Mouse (Mus musculus) forebrain, embryonic 13.5 days (tissue): ENCODE measurements around the gene H2-M3. TPM values are rescaled to one million over a fixed set of nuclear protein-coding genes. Genes with fewer than 3 reads are reported as not detected.

Source experiments
- ATAC-seq: fragments of 200-750 bp; cut with Nextera tagmentation; 2 replicates; pipeline ENCODE4 v1.8.0; 2017
- H3K27ac ChIP-seq: fragments of 300-500 bp; sonication (generic); 2 replicates; pipeline ENCODE4 v1.5.1; 2015; ENCODE audit warnings: inconsistent platforms, mild to moderate bottlenecking, moderate library complexity
- H3K27me3 ChIP-seq: fragments of 300-500 bp; sonication (generic); 2 replicates; pipeline ENCODE4 v1.6.1; 2015; ENCODE audit warnings: mild to moderate bottlenecking, inconsistent platforms
- H3K36me3 ChIP-seq: fragments of 300-500 bp; sonication (generic); 2 replicates; pipeline ENCODE4 v1.6.1; 2015; ENCODE audit warnings: mild to moderate bottlenecking, inconsistent platforms; ENCODE audit not compliant: poor library complexity, severe bottlenecking
- H3K4me1 ChIP-seq: fragments of 300-500 bp; sonication (generic); 2 replicates; pipeline ENCODE4 v1.6.1; 2015; ENCODE audit warnings: inconsistent platforms
- H3K4me2 ChIP-seq: fragments of 300-500 bp; sonication (generic); 2 replicates; pipeline ENCODE4 v1.6.1; 2015; ENCODE audit warnings: inconsistent platforms, mild to moderate bottlenecking, moderate library complexity
- H3K4me3 ChIP-seq: fragments of 300-500 bp; sonication (generic); 2 replicates; pipeline ENCODE4 v1.5.1; 2015; ENCODE audit warnings: mild to moderate bottlenecking, inconsistent platforms
- H3K9ac ChIP-seq: fragments of 300-500 bp; sonication (generic); 2 replicates; pipeline ENCODE4 v1.6.1; 2015; ENCODE audit warnings: mild to moderate bottlenecking, inconsistent platforms
- H3K9me3 ChIP-seq: fragments of 300-500 bp; sonication (generic); replicated peaks from 2 replicates; pipeline ENCODE4 v1.6.1; 2016; ENCODE audit warnings: inconsistent platforms
- WGBS: fragments of 180-500 bp; shearing (Covaris S2); methylation state at CpG from one replicate; pipeline ENCODE4 v1.1.7; 2015; 5-methylcytosine and 5-hydroxymethylcytosine counted together
- polyA plus RNA-seq: library from polyadenylated mRNA; unstranded; fragments of >200 nt; fragmentation: Nextera tagmentation; extraction: Ambion mirVana; gene quantifications from 2 replicates; pipeline ENCODE4 v1.2.1, GENCODE M21; 2015

The H2-M3 gene
- polyA plus RNA-seq, 1 experiment from 2014 or later, result 0.61 TPM

DNA sequence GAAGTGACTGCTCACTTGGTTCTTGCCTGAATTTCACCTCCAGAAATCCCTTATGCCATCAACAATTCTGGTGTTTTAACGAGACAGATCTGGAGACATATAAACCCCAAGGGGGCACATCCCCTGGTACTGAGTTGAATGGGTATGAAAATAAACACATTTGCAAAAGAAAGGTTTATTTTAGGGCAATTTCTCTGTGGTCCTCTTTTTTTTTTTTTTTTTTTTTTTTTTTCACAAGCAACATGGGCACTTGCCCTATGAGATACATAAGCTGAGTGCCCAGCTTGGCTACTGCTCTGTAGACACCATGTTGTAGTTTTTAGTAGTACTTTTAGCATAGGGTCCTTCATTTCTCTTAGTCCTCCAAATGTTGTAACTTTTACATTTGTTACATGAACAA is 13.3 kb downstream of the H2-M3 start, which contains the start of gene Olfr99:
Olfr99 (minus strand) TSS at position 101 of the 400 bp plus-strand sequence.
- H3K4me3 ChIP-seq, result no peak within 1 kb of the TSS
- no peak within 1 kb of the TSS for H3K4me2 ChIP-seq
- H3K9me3 ChIP-seq, result no peaks in the 10 kb centered on the region
- H3K4me1 ChIP-seq, result no peaks in the 10 kb centered on the region
- 75% methylated on average over 1 of the region's 1 CpGs for WGBS
- H3K27me3 ChIP-seq, result no peaks in the 10 kb centered on the region
- ATAC-seq, result no peak
- H3K27ac ChIP-seq, result no peak within 1 kb of the TSS
- no peaks in the 10 kb centered on the region for H3K36me3 ChIP-seq
- no peak within 1 kb of the TSS for H3K9ac ChIP-seq

DNA sequence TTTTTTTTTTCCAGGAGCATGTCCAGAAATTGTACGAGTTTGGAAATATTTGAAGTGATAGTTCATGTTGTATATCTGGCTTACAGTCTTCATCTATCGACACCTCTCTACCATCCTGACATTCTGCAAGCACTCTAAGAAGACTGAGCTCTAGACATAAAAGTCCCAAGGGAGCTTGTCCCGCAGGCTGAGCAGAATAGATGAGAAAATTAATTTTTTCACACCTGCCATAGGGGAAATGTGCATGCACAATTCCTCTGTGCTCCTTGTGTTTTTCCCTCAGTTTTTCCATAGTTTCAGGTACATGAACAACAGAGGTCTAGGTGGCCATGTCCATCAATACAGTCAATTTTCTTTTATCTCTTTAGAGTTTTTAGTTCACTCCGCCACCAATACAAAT is 34.2 kb downstream of the H2-M3 start, which contains the start of gene Olfr101:
Olfr101 (minus strand) TSS at position 101 of the 400 bp plus-strand sequence.
- H3K9ac ChIP-seq, result no peak within 1 kb of the TSS
- no peak within 1 kb of the TSS for H3K4me3 ChIP-seq
- H3K4me1 ChIP-seq, result no peaks in the 10 kb centered on the region
- H3K9me3 ChIP-seq, result no peaks in the 10 kb centered on the region
- no peak within 1 kb of the TSS for H3K4me2 ChIP-seq
- no peaks in the 10 kb centered on the region for H3K36me3 ChIP-seq
- H3K27me3 ChIP-seq, result no peaks in the 10 kb centered on the region
- 92% methylated on average over 4 of the region's 4 CpGs for WGBS
- no peak for ATAC-seq
- no peak within 1 kb of the TSS for H3K27ac ChIP-seq

GRCm38 (mm10) chr17:37308483-37308882 is 38.5 kb downstream of the H2-M3 start:
- H3K36me3 ChIP-seq, result no peaks in the 10 kb centered on the region
- WGBS, result 46% methylated on average over 4 of the region's 4 CpGs
- H3K4me1 ChIP-seq, result no peaks in the 10 kb centered on the region
- H3K27ac ChIP-seq, result no peak overlapping the region
- H3K9ac ChIP-seq, result no peak overlapping the region
- no peak for ATAC-seq
- H3K27me3 ChIP-seq, result no peaks in the 10 kb centered on the region
- no peak overlapping the region for H3K4me3 ChIP-seq
- H3K9me3 ChIP-seq, result no peaks in the 10 kb centered on the region
- H3K4me2 ChIP-seq, result no peak overlapping the region

- WGBS, result 56% methylated on average over 2 of the region's 2 CpGs
- ATAC-seq, result no peak
- H3K4me3 ChIP-seq, result no peak overlapping the region
- no peak overlapping the region for H3K27ac ChIP-seq
- no peak overlapping the region for H3K9ac ChIP-seq
- no peaks in the 10 kb centered on the region for H3K4me1 ChIP-seq
- H3K4me2 ChIP-seq, result no peak overlapping the region
- H3K9me3 ChIP-seq, result no peaks in the 10 kb centered on the region
- no peaks in the 10 kb centered on the region for H3K27me3 ChIP-seq
- H3K36me3 ChIP-seq, result no peaks in the 10 kb centered on the region
Measured at GRCm38 (mm10) chr17:37310146-37310699, 40.2 kb downstream of the H2-M3 start.

DNA sequence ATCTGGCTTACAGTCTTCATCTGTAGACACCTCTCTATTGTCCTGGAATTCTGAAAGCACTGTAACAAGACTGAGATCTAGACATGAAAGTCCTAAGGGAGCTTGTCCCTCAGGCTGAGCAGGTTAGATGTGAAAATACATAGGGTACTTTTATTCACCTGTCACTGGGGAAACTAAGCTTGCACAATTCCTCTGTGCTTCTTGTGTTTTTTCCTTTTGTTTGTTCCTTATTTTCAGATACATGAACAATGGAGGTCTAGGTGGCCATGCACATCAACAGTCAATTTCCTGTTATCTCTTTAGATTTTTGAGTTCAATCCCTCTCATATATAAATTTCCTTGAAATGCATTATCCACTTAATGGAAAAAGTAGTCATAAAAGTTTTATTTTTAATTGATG is 46.9 kb downstream of the H2-M3 start, which contains the start of gene Olfr102:
Olfr102 (minus strand) TSS at position 101 of the 400 bp plus-strand sequence.
- H3K4me1 ChIP-seq, result no peaks in the 10 kb centered on the region
- H3K9ac ChIP-seq, result no peak within 1 kb of the TSS
- no peak for ATAC-seq
- H3K9me3 ChIP-seq, result no peaks in the 10 kb centered on the region; the same call in 1 of the 2 replicates
- H3K4me2 ChIP-seq, result no peak within 1 kb of the TSS
- no peaks in the 10 kb centered on the region for H3K27me3 ChIP-seq
- H3K4me3 ChIP-seq, result no peak within 1 kb of the TSS
- H3K27ac ChIP-seq, result no peak within 1 kb of the TSS
- no peaks in the 10 kb centered on the region for H3K36me3 ChIP-seq

Other genes starting within 250 kb of the H2-M3 start
- gene Mog, start 246.8 kb upstream of the H2-M3 start, polyA plus RNA-seq, result 1.1 and 1.5 TPM in 2 replicates
- 30.1 and 35.2 TPM in 2 replicates for gene Gabbr1, start 224.3 kb upstream of the H2-M3 start, polyA plus RNA-seq
- gene Olfr90, start 181.7 kb upstream of the H2-M3 start, polyA plus RNA-seq, result 0.09 and 0.10 TPM in 2 replicates
- not detected in 2 replicates for gene Olfr91, start 171.9 kb upstream of the H2-M3 start, polyA plus RNA-seq
- gene Olfr92, start 150.1 kb upstream of the H2-M3 start, polyA plus RNA-seq, result not detected in 2 replicates
- not detected in 2 replicates for gene Olfr93, start 108.7 kb upstream of the H2-M3 start, polyA plus RNA-seq
- gene Ubd, start 76.3 kb upstream of the H2-M3 start, polyA plus RNA-seq, result not detected in 2 replicates
- not detected in 2 replicates for gene Olfr94, start 69.2 kb upstream of the H2-M3 start, polyA plus RNA-seq
- not detected in 2 replicates for gene Olfr95, start 57.1 kb upstream of the H2-M3 start, polyA plus RNA-seq
- not detected in 2 replicates for gene Olfr96, start 50.1 kb upstream of the H2-M3 start, polyA plus RNA-seq
- gene Olfr97, start 32.9 kb upstream of the H2-M3 start, polyA plus RNA-seq, result not detected in 2 replicates
- not detected in 2 replicates for gene Olfr98, start 6.5 kb upstream of the H2-M3 start, polyA plus RNA-seq
- not detected in 2 replicates for gene Olfr99, start 13.2 kb downstream of the H2-M3 start, polyA plus RNA-seq
- gene Olfr101, start 34.1 kb downstream of the H2-M3 start, polyA plus RNA-seq, result not detected in 2 replicates
- not detected in 2 replicates for gene Olfr102, start 46.8 kb downstream of the H2-M3 start, polyA plus RNA-seq
- gene Olfr103, start 69.5 kb downstream of the H2-M3 start, polyA plus RNA-seq, result not detected in 2 replicates
- gene Olfr104-ps, start 89.4 kb downstream of the H2-M3 start, polyA plus RNA-seq, result not detected in 2 replicates
- not detected in 2 replicates for gene Olfr105-ps, start 108.8 kb downstream of the H2-M3 start, polyA plus RNA-seq
- not detected in 2 replicates for gene Olfr106-ps, start 120.2 kb downstream of the H2-M3 start, polyA plus RNA-seq
- gene Olfr107, start 129.0 kb downstream of the H2-M3 start, polyA plus RNA-seq, result not detected in 2 replicates
- not detected in 2 replicates for gene Olfr108, start 175.3 kb downstream of the H2-M3 start, polyA plus RNA-seq
- not detected in 2 replicates for gene Olfr109, start 188.7 kb downstream of the H2-M3 start, polyA plus RNA-seq
- gene H2-M2, start 213.3 kb downstream of the H2-M3 start, polyA plus RNA-seq, result not detected in 2 replicates
- gene Olfr110, start 222.2 kb downstream of the H2-M3 start, polyA plus RNA-seq, result not detected in 2 replicates
- gene Olfr111, start 237.8 kb downstream of the H2-M3 start, polyA plus RNA-seq, result not detected in 2 replicates